29 mouse cellular contexts compared by ENCODE assay signal in the genomic region with DNA sequence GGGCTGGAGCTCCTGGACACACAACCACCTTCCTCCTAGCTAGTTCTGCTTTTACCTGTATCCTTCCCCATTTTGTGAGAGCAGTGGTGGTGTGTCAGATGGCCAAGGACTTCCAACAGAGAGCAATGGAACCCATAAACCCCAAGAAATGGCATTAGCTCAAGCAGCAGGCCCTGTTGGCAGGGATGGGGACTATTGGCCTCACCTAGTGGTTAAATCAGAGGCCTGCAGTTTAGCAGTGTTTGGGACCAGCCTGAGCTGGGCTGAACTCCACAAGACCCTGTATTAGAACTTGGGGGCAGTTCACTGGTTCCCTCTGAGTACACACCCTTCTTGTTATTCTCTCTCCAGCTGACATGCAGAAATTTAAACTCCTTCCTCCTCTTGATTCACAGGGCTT.
DNase-seq lines count a peak whose midpoint lies in the region; ATAC-seq and TF ChIP-seq lines count a peak whose summit lies in the region.
"Had no signal": no experiment of that assay in that cellular context is flagged by ENCODE, and none has a peak within 500 bp of the region (broad histone marks: within the 10 kb centered on the region; RNA-seq: fewer than 3 reads in every experiment).

No protein-coding gene starts in this region.

- peak; percentile 22 for TF ChIP-seq RAD21 in CH12.LX (IDR thresholded peaks at IDR 0.05; ENCODE audit: low read depth, low read length)

- no peak overlapping the region for H3K4me2 ChIP-seq in hindbrain, postnatal 0 days (ENCODE audit: low read depth, low read length)
- H3K4me2 ChIP-seq in hindbrain, embryonic 12.5 days (replicated peaks) = no peak overlapping the region
- H3K4me2 ChIP-seq in lung, embryonic 14.5 days = no peak overlapping the region
- H3K4me2 ChIP-seq in CH12.LX (ENCODE audit: insufficient read depth, low read depth, poor library complexity, severe bottlenecking) = no peak overlapping the region
- H3K4me2 ChIP-seq: embryonic facial prominence, embryonic 13.5 days; heart, embryonic 13.5 days; intestine, embryonic 15.5 days; limb, embryonic 15.5 days; liver, embryonic 13.5 days; midbrain, embryonic 12.5 days had no signal

- no peak overlapping the region for H3K9ac ChIP-seq in hindbrain, postnatal 0 days (replicated peaks; ENCODE audit: low read length)
- no peak overlapping the region for H3K9ac ChIP-seq in hindbrain, embryonic 12.5 days
- H3K9ac ChIP-seq in lung, embryonic 14.5 days = no peak overlapping the region
- no peak overlapping the region for H3K9ac ChIP-seq in CH12.LX (ENCODE audit: insufficient read depth, low read depth)
- H3K9ac ChIP-seq: embryonic facial prominence, embryonic 13.5 days; heart, embryonic 13.5 days; intestine, embryonic 15.5 days; limb, embryonic 15.5 days; liver, embryonic 13.5 days; midbrain, embryonic 12.5 days had no signal

- H3K27me3 ChIP-seq in hindbrain, postnatal 0 days (ENCODE audit: insufficient read depth, low read length) = no peaks in the 10 kb centered on the region
- peaks cover 3% of the 10 kb centered on the region; the same call in 1 of the 2 replicates for H3K27me3 ChIP-seq in hindbrain, embryonic 12.5 days
- no peaks in the 10 kb centered on the region for H3K27me3 ChIP-seq in lung, embryonic 14.5 days (ENCODE audit: insufficient read depth, low read length)
- H3K27me3 ChIP-seq in CH12.LX (replicated peaks) = peaks cover 89% of the 10 kb centered on the region
- H3K27me3 ChIP-seq: intestine, embryonic 15.5 days; limb, embryonic 15.5 days; liver, embryonic 13.5 days had no signal

- H3K36me3 ChIP-seq in hindbrain, postnatal 0 days (ENCODE audit: insufficient read depth, low read length) = no peaks in the 10 kb centered on the region
- no peaks in the 10 kb centered on the region for H3K36me3 ChIP-seq in hindbrain, embryonic 12.5 days
- no peaks in the 10 kb centered on the region for H3K36me3 ChIP-seq in lung, embryonic 14.5 days (ENCODE audit: insufficient read depth)
- H3K36me3 ChIP-seq in CH12.LX (replicated peaks in 1 of 2; ENCODE audit: control insufficient read depth in 1 of 2, insufficient read depth in 1 of 2, low read length in 1 of 2) = no peaks in the 10 kb centered on the region
- H3K36me3 ChIP-seq: embryonic facial prominence, embryonic 13.5 days; forebrain, embryonic 10.5 days; heart, embryonic 13.5 days; hindbrain, embryonic 10.5 days; intestine, embryonic 15.5 days; limb, embryonic 10.5 days; limb, embryonic 15.5 days; liver, embryonic 13.5 days; midbrain, embryonic 12.5 days had no signal

- no peak overlapping the region for H3K4me3 ChIP-seq in hindbrain, postnatal 0 days (ENCODE audit: low read length)
- no peak overlapping the region for H3K4me3 ChIP-seq in hindbrain, embryonic 12.5 days
- no peak overlapping the region for H3K4me3 ChIP-seq in lung, embryonic 14.5 days (ENCODE audit: low read depth, low read length)
- no peak overlapping the region for H3K4me3 ChIP-seq in lung, adult 2 months (replicated peaks; ENCODE audit: extremely low read depth, low read depth, low read length)
- H3K4me3 ChIP-seq in CH12.LX (replicated peaks in 1 of 3; ENCODE audit: low read depth in 2 of 3, low read length in 2 of 3, poor library complexity in 1 of 3) = no peak overlapping the region
- H3K4me3 ChIP-seq: embryonic facial prominence, embryonic 13.5 days; forebrain, embryonic 10.5 days; heart, embryonic 13.5 days; hindbrain, embryonic 10.5 days; intestine, embryonic 15.5 days; limb, embryonic 10.5 days; limb, embryonic 15.5 days; liver, embryonic 13.5 days; megakaryocyte, embryonic 14.5 days; midbrain, embryonic 12.5 days had no signal

- no peaks in the 10 kb centered on the region for H3K9me3 ChIP-seq in hindbrain, postnatal 0 days (ENCODE audit: low read length)
- peaks cover 5% of the 10 kb centered on the region; the same call in 1 of the 2 replicates for H3K9me3 ChIP-seq in hindbrain, embryonic 12.5 days (replicated peaks)
- H3K9me3 ChIP-seq in lung, embryonic 14.5 days (ENCODE audit: low read depth, low read length) = no peaks in the 10 kb centered on the region
- peaks cover 4% of the 10 kb centered on the region for H3K9me3 ChIP-seq in CH12.LX (replicated peaks; ENCODE audit: low read length)
- H3K9me3 ChIP-seq: embryonic facial prominence, embryonic 13.5 days; forebrain, embryonic 10.5 days; heart, embryonic 13.5 days; intestine, embryonic 15.5 days; limb, embryonic 10.5 days; limb, embryonic 15.5 days; liver, embryonic 13.5 days; midbrain, embryonic 12.5 days had no signal

- in situ Hi-C loops in CH12.LX (cut with MboI; ENCODE audit: low pct_ligation_motif_present, low pct_unique_long_range_greater_than_20kb, low sequenced_read_pairs) = no loop called here

- TF ChIP-seq POLR2A in lung, adult 2 months (IDR thresholded peaks at IDR 0.05; ENCODE audit: borderline replicate concordance, extremely low read depth, low read depth, low read length) = no peak
- no peak for TF ChIP-seq POLR2A in CH12.LX (IDR thresholded peaks at IDR 0.05; ENCODE audit: low read depth, low read length)
- no peak for TF ChIP-seq POLR2A in brain, embryonic 14.5 days (IDR thresholded peaks at IDR 0.05; ENCODE audit: borderline replicate concordance, extremely low read depth, insufficient read depth, insufficient read length, poor library complexity, severe bottlenecking)

- dilution Hi-C loops in CH12.LX (cut with MboI; ENCODE audit: extremely low pct_ligation_motif_present, extremely low pct_unique_long_range_greater_than_20kb, low sequenced_read_pairs) = no loop called here

- no peak overlapping the region for H3K27ac ChIP-seq in hindbrain, postnatal 0 days
- no peak overlapping the region for H3K27ac ChIP-seq in hindbrain, embryonic 12.5 days
- no peak overlapping the region for H3K27ac ChIP-seq in lung, embryonic 14.5 days (ENCODE audit: low read depth)
- no peak overlapping the region for H3K27ac ChIP-seq in CH12.LX (ENCODE audit: insufficient read depth, low read depth)
- H3K27ac ChIP-seq: embryonic facial prominence, embryonic 13.5 days; forebrain, embryonic 10.5 days; heart, embryonic 13.5 days; hindbrain, embryonic 10.5 days; intestine, embryonic 15.5 days; limb, embryonic 10.5 days; limb, embryonic 15.5 days; liver, embryonic 13.5 days; midbrain, embryonic 12.5 days had no signal

- peak; percentile 51 for TF ChIP-seq CTCF in hindbrain, postnatal 0 days (IDR thresholded peaks at IDR 0.05; ENCODE audit: low read depth)
- TF ChIP-seq CTCF in lung, embryonic 14.5 days (IDR thresholded peaks at IDR 0.05; ENCODE audit: low read depth) = peak; percentile 48
- no peak for TF ChIP-seq CTCF in lung, adult 2 months (IDR thresholded peaks at IDR 0.05; ENCODE audit: insufficient read depth, low read length)
- peak in 1 of 2 experiments; percentile 34; a peak in 2 of 4 replicates for TF ChIP-seq CTCF in CH12.LX (conservative IDR thresholded peaks at IDR 0.05 in 1 of 2, IDR thresholded peaks at IDR 0.05 in 1 of 2; ENCODE audit: low read depth in 2 of 2, low read length in 2 of 2)
- peak; percentile 45; the same call in 1 of the 2 replicates for TF ChIP-seq CTCF in brain, embryonic 14.5 days (IDR thresholded peaks at IDR 0.05; ENCODE audit: borderline replicate concordance, extremely low read depth, insufficient read depth, insufficient read length)

- H3K4me1 ChIP-seq in hindbrain, postnatal 0 days (ENCODE audit: insufficient read depth, low read length) = no peaks in the 10 kb centered on the region
- H3K4me1 ChIP-seq in hindbrain, embryonic 12.5 days = no peaks in the 10 kb centered on the region
- no peaks in the 10 kb centered on the region for H3K4me1 ChIP-seq in lung, embryonic 14.5 days (ENCODE audit: insufficient read depth)
- H3K4me1 ChIP-seq in lung, adult 2 months (ENCODE audit: control insufficient read depth, insufficient read depth, low read length) = no peaks in the 10 kb centered on the region
- H3K4me1 ChIP-seq in CH12.LX (ENCODE audit: control insufficient read depth in 1 of 2, insufficient read depth in 2 of 2) = no peaks in the 10 kb centered on the region
- H3K4me1 ChIP-seq: embryonic facial prominence, embryonic 13.5 days; forebrain, embryonic 10.5 days; heart, embryonic 13.5 days; hindbrain, embryonic 10.5 days; intestine, embryonic 15.5 days; limb, embryonic 10.5 days; limb, embryonic 15.5 days; liver, embryonic 13.5 days; midbrain, embryonic 12.5 days had no signal

- no peak for ATAC-seq in hindbrain, postnatal 0 days
- no peak for ATAC-seq in hindbrain, embryonic 12.5 days (ENCODE audit: low FRiP score)
- ATAC-seq in lung, embryonic 14.5 days (ENCODE audit: insufficient read depth) = no peak
- ATAC-seq in megakaryocyte, adult 5-6 weeks (ENCODE audit: poor library complexity, severe bottlenecking) = no peak
- ATAC-seq: forebrain, embryonic 16.5 days; hindbrain, embryonic 16.5 days; intestine, embryonic 15.5 days had no signal

- TF ChIP-seq EP300 in CH12.LX (IDR thresholded peaks at IDR 0.05; ENCODE audit: low read length) = no peak

- no peaks in the 10 kb centered on the region for H3K79me2 ChIP-seq in CH12.LX (replicated peaks; ENCODE audit: control insufficient read depth, extremely low read depth, insufficient read depth, poor library complexity, severe bottlenecking)

- DNase-seq in hindbrain, postnatal 0 days (ENCODE audit: low spot score) = no peak
- DNase-seq in lung, embryonic 14.5 days = no peak
- DNase-seq in lung, adult 2 months = no peak
- no peak for DNase-seq in CH12.LX (ENCODE audit: extremely low read depth)
- no peak for DNase-seq in brain, embryonic 14.5 days (ENCODE audit: low read depth)
- DNase-seq: adrenal gland, postnatal 10 days; cerebellum, adult 18-20 months; cerebellum, postnatal 10 days; gastrocnemius, postnatal 10 days; heart, postnatal 10 days; kidney, postnatal 25 days; liver, embryonic 13.5 days; lung, adult 18-20 months; spleen, adult 18-20 months; thymus, adult 18-20 months; thymus, postnatal 36 days had no signal

TF ChIP-seq in CH12.LX, 34 proteins besides CTCF, POLR2A, EP300 and RAD21:
- peak; percentile 31 for TF ChIP-seq SMC3 (IDR thresholded peaks at IDR 0.05; ENCODE audit: low read depth, low read length)
- TF ChIP-seq IRF4 (IDR thresholded peaks at IDR 0.05; ENCODE audit: low read depth, low read length) = no peak
